Mouse (Mus musculus) testis, postnatal 14 days (tissue): ENCODE data around the gene Ppp4r3b.
A peak's percentile ranks its signal among the peaks of the same experiment; 100 is the strongest.

Source experiments
- DNase-seq: peaks from one replicate; pipeline ENCODE4 v3.0.0; 2021; ENCODE audit warnings: low spot score

Ppp4r3b gene

GRCm38 (mm10) chr11:29238047-29238446 lies 65.4 kb downstream of the Ppp4r3b start:
- DNase-seq, result no peak

GRCm38 (mm10) chr11:29238551-29238950 lies 65.9 kb downstream of the Ppp4r3b start:
- DNase-seq, result no peak

GRCm38 (mm10) chr11:29239353-29239752 lies 66.7 kb downstream of the Ppp4r3b start:
- DNase-seq, result no peak

- DNase-seq, result no peak
These were observed 69.3 kb downstream of the Ppp4r3b start for GRCm38 (mm10) chr11:29241961-29242360.

GRCm38 (mm10) chr11:29245988-29246387 lies 73.3 kb downstream of the Ppp4r3b start:
- no peak for DNase-seq

GRCm38 (mm10) chr11:29246883-29247650 lies 74.4 kb downstream of the Ppp4r3b start, which contains the start of gene Cfap36:
Cfap36 (minus strand) TSS chr11:29247409.
- peak; percentile 96 for DNase-seq

- no peak for DNase-seq
These were observed 75.0 kb downstream of the Ppp4r3b start for GRCm38 (mm10) chr11:29247725-29248124.

- no peak for DNase-seq
These were observed 75.7 kb downstream of the Ppp4r3b start for GRCm38 (mm10) chr11:29248386-29248785.

GRCm38 (mm10) chr11:29254643-29255042 lies 82.0 kb downstream of the Ppp4r3b start:
- no peak for DNase-seq

- DNase-seq, result no peak
These were observed 95.1 kb downstream of the Ppp4r3b start for GRCm38 (mm10) chr11:29267824-29268223.
